ENCODE assay signal across 24 mouse cellular contexts in genomic region chr19:55854389-55854788, GRCm38 (mm10).
"Had no signal": no experiment of that assay in that cellular context is flagged by ENCODE, and none has a peak within 500 bp of the region (broad histone marks: within the 10 kb centered on the region; RNA-seq: fewer than 3 reads in every experiment).

No protein-coding gene starts in this region.

- ATAC-seq: hindbrain, postnatal 0 days; intestine, embryonic 16.5 days; liver, embryonic 12.5 days had no signal

- DNase-seq: gastrocnemius, adult 2 months; gastrocnemius, postnatal 10 days; gastrocnemius, postnatal 25 days; heart, adult 18-20 months; heart, postnatal 10 days; heart, postnatal 4 days; kidney, adult 18-20 months; kidney, adult 8-10 months; kidney, postnatal 10 days; kidney, postnatal 25 days; kidney, postnatal 4 days; layer of hippocampus, adult 9-11 months; layer of hippocampus, postnatal 36 days; left cerebral cortex, postnatal 4 days had no signal

- H3K9me3 ChIP-seq: heart, embryonic 10.5 days; heart, embryonic 12.5 days; hindbrain, embryonic 13.5 days; hindbrain, embryonic 15.5 days; limb, embryonic 13.5 days; limb, embryonic 15.5 days; liver, embryonic 12.5 days had no signal

- H3K9ac ChIP-seq: heart, embryonic 12.5 days; hindbrain, embryonic 13.5 days; hindbrain, embryonic 15.5 days; limb, embryonic 13.5 days; limb, embryonic 15.5 days; liver, embryonic 12.5 days had no signal

- H3K36me3 ChIP-seq: heart, embryonic 12.5 days; hindbrain, embryonic 13.5 days; hindbrain, embryonic 15.5 days; liver, embryonic 12.5 days had no signal

- H3K27me3 ChIP-seq: heart, embryonic 12.5 days; hindbrain, embryonic 13.5 days; hindbrain, embryonic 15.5 days; limb, embryonic 13.5 days; limb, embryonic 15.5 days; liver, embryonic 12.5 days had no signal

- H3K4me3 ChIP-seq: gastrocnemius, adult 2 months; heart, embryonic 10.5 days; heart, embryonic 12.5 days; hindbrain, embryonic 13.5 days; hindbrain, embryonic 15.5 days; layer of hippocampus, adult 2 months; limb, embryonic 13.5 days; limb, embryonic 15.5 days; liver, embryonic 12.5 days had no signal

- H3K4me2 ChIP-seq: heart, embryonic 12.5 days; hindbrain, embryonic 13.5 days; hindbrain, embryonic 15.5 days; limb, embryonic 13.5 days; limb, embryonic 15.5 days; liver, embryonic 12.5 days had no signal

- H3K27ac ChIP-seq: gastrocnemius, adult 2 months; heart, embryonic 10.5 days; hindbrain, embryonic 13.5 days; hindbrain, embryonic 15.5 days; hindbrain, postnatal 0 days; layer of hippocampus, adult 2 months; limb, embryonic 13.5 days; limb, embryonic 15.5 days; liver, embryonic 12.5 days had no signal
